Mouse (Mus musculus) heart, embryonic 11.5 days (tissue): ENCODE data around the gene Dock9. TPM values are rescaled to one million over a fixed set of nuclear protein-coding genes. Genes with fewer than 3 reads are reported as not detected.

Experiments used
- ATAC-seq: fragments of 200-750 bp; cut with Nextera tagmentation; replicated peaks from 2 replicates; pipeline ENCODE4 v1.8.0; 2017; ENCODE audit warnings: moderate library complexity; ENCODE audit not compliant: insufficient number of reproducible peaks, low FRiP score, low TSS enrichment
- H3K27ac ChIP-seq: fragments of 300-500 bp; sonication (generic); 2 replicates; pipeline ENCODE4 v1.5.1; 2014; ENCODE audit warnings: mild to moderate bottlenecking, low read depth, low read length
- H3K27me3 ChIP-seq: fragments of 300-500 bp; sonication (generic); 2 replicates; pipeline ENCODE4 v1.6.1; 2014; ENCODE audit warnings: mild to moderate bottlenecking, low read length, mixed read lengths; ENCODE audit not compliant: control insufficient read depth, insufficient read depth
- H3K36me3 ChIP-seq: fragments of 300-500 bp; sonication (generic); 2 replicates; pipeline ENCODE4 v1.6.1; 2014; ENCODE audit warnings: mild to moderate bottlenecking, low read length, moderate library complexity, mixed read lengths; ENCODE audit not compliant: control insufficient read depth, insufficient read depth
- H3K4me1 ChIP-seq: fragments of 300-500 bp; sonication (generic); 2 replicates; pipeline ENCODE4 v1.6.1; 2014; ENCODE audit warnings: low read length; ENCODE audit not compliant: control insufficient read depth, insufficient read depth
- H3K4me2 ChIP-seq: fragments of 300-500 bp; sonication (generic); 2 replicates; pipeline ENCODE4 v1.6.1; 2014; ENCODE audit warnings: mild to moderate bottlenecking, moderate library complexity
- H3K4me3 ChIP-seq: fragments of 300-500 bp; sonication (generic); 2 replicates; pipeline ENCODE4 v1.5.1; 2014; ENCODE audit warnings: low read depth, low read length
- H3K9ac ChIP-seq: fragments of 300-500 bp; sonication (generic); 2 replicates; pipeline ENCODE4 v1.6.1; 2014; ENCODE audit warnings: mild to moderate bottlenecking, low read depth, low read length, moderate library complexity
- H3K9me3 ChIP-seq: fragments of 300-500 bp; sonication (generic); replicated peaks from 2 replicates; pipeline ENCODE4 v1.6.1; 2016; ENCODE audit warnings: low read length; ENCODE audit not compliant: control insufficient read depth
- WGBS: fragments of 180-500 bp; shearing (Covaris S2); extraction: QIAGEN DNeasy Blood & Tissue Kit; methylation state at CpG from one replicate; pipeline ENCODE4 v1.1.7; 2014; ENCODE audit not compliant: insufficient replicate concordance; 5-methylcytosine and 5-hydroxymethylcytosine counted together
- polyA plus RNA-seq: library from polyadenylated mRNA; unstranded; fragments of >200 nt; fragmentation: Nextera tagmentation; extraction: Ambion mirVana; gene quantifications from 2 replicates; pipeline ENCODE4 v1.2.1, GENCODE M21; 2014

Dock9 gene
- polyA plus RNA-seq, 1 experiment from 2014 or later = 6.7 TPM

DNA sequence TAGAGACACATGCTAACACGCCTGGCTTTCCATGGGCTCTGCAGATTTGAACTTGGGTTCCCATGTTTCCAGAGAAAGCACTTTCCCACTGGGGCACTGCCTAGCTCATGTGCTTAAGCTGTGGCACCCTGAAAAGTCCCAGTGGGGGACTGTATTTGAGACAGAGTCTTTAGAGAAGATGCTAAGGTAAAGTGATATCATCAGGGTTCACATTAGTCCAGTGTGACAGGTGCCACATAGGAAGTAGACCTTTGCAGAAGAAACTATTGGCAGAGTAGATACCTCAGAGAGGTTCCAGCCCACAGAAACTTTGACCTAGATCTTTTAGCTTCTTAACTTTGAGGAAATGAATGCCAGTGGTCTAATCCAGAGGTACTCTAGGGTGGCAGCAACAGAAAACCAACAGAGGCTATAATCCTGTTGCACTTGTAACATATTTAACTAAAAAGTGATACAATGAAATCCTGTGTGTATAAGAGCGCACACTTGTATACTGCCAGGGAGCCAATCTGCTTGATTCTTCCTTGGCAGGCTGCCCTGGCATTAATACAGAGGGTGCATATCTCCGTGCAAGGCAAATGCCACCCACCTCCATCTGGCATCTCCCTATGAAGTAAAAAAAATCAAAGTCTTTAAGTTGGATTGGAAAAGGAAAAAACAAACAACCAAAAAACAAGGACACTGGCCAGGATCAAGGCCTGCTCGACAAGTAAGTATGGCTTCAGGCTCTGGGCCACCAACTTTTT lies 179.8 kb downstream of the Dock9 start:
- 77% methylated on average over 4 of the region's 4 CpGs for WGBS
- no peak for ATAC-seq
- no peak overlapping the region for H3K27ac ChIP-seq
- no peaks in the 10 kb centered on the region for H3K4me1 ChIP-seq
- no peaks in the 10 kb centered on the region for H3K27me3 ChIP-seq
- H3K4me2 ChIP-seq = no peak overlapping the region
- 0 out of 2 replicates have a peak, but pooled peaks cover 3% of the 10 kb centered on the region for H3K36me3 ChIP-seq
- no peaks in the 10 kb centered on the region for H3K9me3 ChIP-seq
- no peak overlapping the region for H3K4me3 ChIP-seq
- H3K9ac ChIP-seq = no peak overlapping the region

- no peak for ATAC-seq
- no peak overlapping the region for H3K27ac ChIP-seq
- WGBS = 80% methylated on average over 10 of the region's 10 CpGs
- H3K36me3 ChIP-seq = 0 out of 2 replicates have a peak, but pooled peaks cover 3% of the 10 kb centered on the region
- H3K4me3 ChIP-seq = no peak overlapping the region
- H3K4me1 ChIP-seq = 0 out of 2 replicates have a peak, but pooled peaks cover 3% of the 10 kb centered on the region
- H3K9ac ChIP-seq = no peak overlapping the region
- H3K9me3 ChIP-seq = no peaks in the 10 kb centered on the region
- no peak overlapping the region for H3K4me2 ChIP-seq
- no peaks in the 10 kb centered on the region for H3K27me3 ChIP-seq
Measured at GRCm38 (mm10) chr14:121615431-121615830, 182.2 kb downstream of the Dock9 start.

DNA sequence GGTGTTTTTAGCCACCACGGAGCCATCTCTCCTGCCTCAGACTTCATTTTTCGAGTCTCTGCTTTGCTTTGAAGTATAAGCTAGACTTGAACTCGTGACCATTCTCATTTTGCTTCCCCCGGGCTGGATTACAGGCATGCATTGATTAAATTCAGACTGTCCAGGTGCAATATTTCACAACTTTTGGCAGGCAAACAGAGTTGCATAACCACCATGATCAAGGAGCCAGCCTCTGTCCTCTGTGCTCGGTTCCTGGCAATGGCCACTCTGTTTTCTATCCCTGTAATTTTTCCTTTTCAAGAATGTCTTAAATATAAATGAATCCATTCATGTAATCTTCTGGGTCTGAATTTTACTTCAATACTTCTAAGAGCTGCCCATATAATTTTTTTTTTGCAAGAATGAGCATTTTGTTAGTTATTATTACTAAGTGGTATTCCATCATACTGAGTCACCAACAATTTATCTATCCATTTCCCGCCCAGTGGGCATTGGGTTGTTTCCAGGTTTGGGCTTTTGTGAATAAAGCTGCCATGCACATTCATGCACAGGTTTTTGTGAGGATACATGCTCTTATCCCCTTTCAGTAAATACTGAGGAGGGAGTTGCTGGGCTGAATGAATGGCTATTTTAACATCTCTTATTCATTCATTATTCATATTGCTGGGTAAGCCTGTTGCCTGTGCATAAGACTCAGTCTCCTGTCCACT lies 183.0 kb downstream of the Dock9 start:
- Histone ChIP-seq H3K4me1 (0 out of 2 replicates have a peak, but pooled peaks cover 3% of the 10 kb centered on the region), H3K9me3 (no peaks in the 10 kb centered on the region), H3K27ac (no peak overlapping the region), H3K27me3 (no peaks in the 10 kb centered on the region), H3K4me2 (no peak overlapping the region), H3K9ac (no peak overlapping the region), H3K4me3 (no peak overlapping the region), H3K36me3 (0 out of 2 replicates have a peak, but pooled peaks cover 3% of the 10 kb centered on the region)
- ATAC-seq = no peak
- 78% methylated on average over 6 of the region's 6 CpGs for WGBS

GRCm38 (mm10) chr14:121613490-121613889 lies 184.1 kb downstream of the Dock9 start:
- H3K27me3 ChIP-seq = no peaks in the 10 kb centered on the region
- WGBS = 75% methylated on average over 3 of the region's 3 CpGs
- no peak overlapping the region for H3K27ac ChIP-seq
- no peaks in the 10 kb centered on the region for H3K9me3 ChIP-seq
- no peak overlapping the region for H3K4me2 ChIP-seq
- no peak overlapping the region for H3K4me3 ChIP-seq
- H3K4me1 ChIP-seq = peaks cover 4% of the 10 kb centered on the region; the same call in 1 of the 2 replicates
- H3K9ac ChIP-seq = no peak overlapping the region
- ATAC-seq = no peak
- H3K36me3 ChIP-seq = no peaks in the 10 kb centered on the region

DNA sequence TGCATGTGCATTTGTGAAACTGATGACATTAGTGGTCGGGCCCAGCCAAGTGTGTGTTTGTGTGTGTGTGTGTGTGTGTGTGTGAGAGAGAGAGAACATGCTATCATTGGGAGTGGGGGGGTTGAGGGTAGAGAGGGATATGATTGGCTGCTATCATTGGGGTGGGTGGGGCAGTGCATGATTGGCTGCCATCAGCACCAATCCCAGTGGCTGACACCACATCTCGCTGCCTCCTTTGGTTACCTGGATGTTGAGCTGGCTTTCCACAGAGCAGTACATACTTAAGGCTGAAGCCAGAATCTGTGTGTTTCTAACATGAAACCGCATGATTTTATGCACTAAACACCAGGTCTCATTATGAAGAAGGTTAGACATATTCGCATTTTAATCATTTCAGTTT lies 184.7 kb downstream of the Dock9 start:
- no peak for ATAC-seq
- Histone ChIP-seq H3K27me3 (no peaks in the 10 kb centered on the region), H3K4me2 (no peak overlapping the region), H3K4me1 (peaks cover 10% of the 10 kb centered on the region; the same call in 1 of the 2 replicates), H3K27ac (no peak overlapping the region), H3K9me3 (no peaks in the 10 kb centered on the region), H3K9ac (no peak overlapping the region), H3K4me3 (no peak overlapping the region), H3K36me3 (no peaks in the 10 kb centered on the region)
- 82% methylated on average over 4 of the region's 4 CpGs for WGBS

DNA sequence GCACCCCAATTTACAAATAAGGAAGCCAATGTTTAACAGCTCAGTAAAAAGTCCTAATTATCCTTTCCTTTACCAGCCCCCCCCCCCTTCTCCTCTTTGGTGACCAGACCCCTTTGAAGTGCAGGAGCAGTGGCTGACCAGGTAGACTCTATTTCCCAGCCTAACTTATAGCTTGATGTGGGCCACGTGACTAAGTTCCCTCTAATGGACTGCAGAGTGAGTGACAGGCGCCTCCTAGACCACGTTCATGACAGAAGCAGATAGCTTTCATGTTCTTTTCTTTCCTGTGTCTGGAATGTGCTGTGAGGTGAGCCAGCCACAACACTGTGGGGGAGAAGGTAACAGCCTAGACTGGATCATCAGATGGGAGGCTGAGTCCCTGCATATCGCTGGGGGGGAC lies 186.1 kb downstream of the Dock9 start:
- Histone ChIP-seq H3K4me2 (no peak overlapping the region), H3K9ac (no peak overlapping the region), H3K36me3 (no peaks in the 10 kb centered on the region), H3K27ac (no peak overlapping the region), H3K4me1 (peaks cover 14% of the 10 kb centered on the region; the same call in 1 of the 2 replicates), H3K9me3 (no peaks in the 10 kb centered on the region), H3K4me3 (no peak overlapping the region), H3K27me3 (no peaks in the 10 kb centered on the region)
- 57% methylated on average over 4 of the region's 4 CpGs for WGBS
- ATAC-seq = no peak

- Histone ChIP-seq H3K9me3 (no peaks in the 10 kb centered on the region), H3K4me3 (no peak overlapping the region), H3K36me3 (no peaks in the 10 kb centered on the region), H3K27me3 (no peaks in the 10 kb centered on the region), H3K4me2 (no peak overlapping the region), H3K27ac (no peak overlapping the region), H3K4me1 (peaks cover 18% of the 10 kb centered on the region; the same call in 1 of the 2 replicates), H3K9ac (no peak overlapping the region)
- ATAC-seq = no peak
- WGBS = 83% methylated on average over 4 of the region's 4 CpGs
Measured at GRCm38 (mm10) chr14:121611098-121611497, 186.5 kb downstream of the Dock9 start.

- Histone ChIP-seq H3K4me1 (peaks cover 18% of the 10 kb centered on the region; the same call in 1 of the 2 replicates), H3K27me3 (no peaks in the 10 kb centered on the region), H3K9me3 (no peaks in the 10 kb centered on the region), H3K4me2 (peak overlapping the region; percentile 47), H3K27ac (no peak overlapping the region), H3K36me3 (no peaks in the 10 kb centered on the region), H3K9ac (no peak overlapping the region), H3K4me3 (peak overlapping the region; percentile 11; the same call in 1 of the 2 replicates)
- ATAC-seq = peak; percentile 35; the same call in 1 of the 2 replicates
- 11% methylated on average over 5 of the region's 5 CpGs for WGBS
Measured at GRCm38 (mm10) chr14:121608522-121608921, 189.1 kb downstream of the Dock9 start.
